Mouse (Mus musculus) heart, postnatal 0 days (tissue): ENCODE measurements around the gene Prkca.

ENCODE experiments used
- CTCF ChIP-seq: IDR thresholded peaks from 2 replicates; pipeline ENCODE4 v1.5.1; 2016; ENCODE audit warnings: antibody characterized with exemption, control low read depth, low read depth
- EP300 ChIP-seq: IDR thresholded peaks from 2 replicates; pipeline ENCODE4 v1.6.1; 2016; ENCODE audit warnings: antibody characterized with exemption, low read depth

DNA sequence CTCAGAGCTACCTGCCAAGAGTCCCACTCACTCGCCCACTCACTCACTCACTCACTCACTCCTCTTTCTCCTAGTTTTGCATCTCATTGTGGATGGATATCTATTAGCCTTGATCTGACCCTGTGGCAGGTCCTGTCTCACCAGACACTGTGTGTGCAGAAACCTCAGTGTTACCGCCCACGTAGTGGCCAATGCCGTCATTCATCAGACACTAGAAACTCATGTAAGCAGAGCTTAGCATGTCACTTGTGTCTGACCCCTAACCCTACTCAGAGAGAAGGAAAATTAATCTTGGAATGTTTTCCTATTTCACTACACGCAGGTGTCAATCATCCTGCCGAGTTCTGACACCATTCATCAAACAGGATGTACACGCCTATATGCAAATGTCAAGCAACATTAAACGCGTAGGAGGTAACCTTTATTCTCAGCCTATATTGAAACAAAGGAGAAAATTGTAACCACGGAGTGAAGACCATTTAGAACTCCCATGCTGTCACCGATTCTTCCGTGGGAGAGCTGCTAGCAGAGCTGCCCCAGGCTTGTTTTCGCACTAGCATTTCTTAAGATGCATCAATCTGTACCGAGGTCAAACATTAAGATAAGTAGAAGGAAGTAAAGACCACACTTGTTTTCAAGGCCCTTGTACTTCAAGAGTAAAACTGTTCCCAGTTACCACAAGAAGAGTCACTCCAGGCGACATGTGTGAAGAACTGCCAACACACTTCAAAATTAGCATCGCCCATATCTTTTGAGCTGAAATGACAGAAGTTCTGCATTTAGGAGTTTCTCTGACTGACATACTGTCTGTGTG is 70.9 kb downstream of the Prkca start:
- TF ChIP-seq CTCF: no peak
- no peak for TF ChIP-seq EP300
